Mouse (Mus musculus) spleen, postnatal 36 days (tissue): Measurements from ENCODE around the gene Parp3.
"Not testable (repeated sequence)": the region's sequence is repeated elsewhere in the genome, so short reads cannot be mapped to it uniquely, and the experiment has no call there.

Experiments
- DNase-seq, 2 experiments: peaks; one replicate each; pipeline ENCODE4 v3.0.0; 2022; ENCODE audit warnings: low spot score in 2 of 2, mixed read lengths in 1 of 2

Gene Parp3

DNA sequence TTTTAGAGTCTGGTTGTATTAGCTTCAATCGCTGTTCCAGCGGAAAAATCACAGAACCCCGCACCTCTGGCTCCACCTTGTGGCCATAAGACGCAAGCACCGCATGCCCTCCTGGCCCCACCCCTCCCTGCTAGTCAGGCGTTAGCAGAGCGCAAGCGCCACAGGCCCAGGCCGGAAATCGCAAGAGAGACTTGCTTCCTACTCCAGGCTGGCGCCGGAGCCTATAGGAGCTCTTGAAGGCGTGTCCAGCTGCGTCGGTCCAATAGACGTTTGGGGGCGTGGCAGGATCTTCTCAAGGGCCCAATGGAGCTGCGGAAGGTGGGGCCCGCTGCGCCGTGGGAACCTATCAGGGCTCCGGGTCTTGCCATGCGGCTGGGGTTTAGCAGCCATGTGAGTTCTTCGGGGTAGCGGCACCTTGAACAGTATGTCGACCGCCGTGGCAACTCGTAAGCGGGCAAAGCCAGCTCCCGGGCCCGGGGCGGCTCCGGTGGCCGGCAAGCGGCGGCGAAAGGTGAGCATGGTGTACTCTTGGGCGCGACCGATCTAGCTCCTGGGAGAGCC, at the start of gene Parp3:
Parp3 (minus strand) TSS at position 26 of the 561 bp plus-strand sequence.
- peak; percentile 99 to 100 for DNase-seq

DNA sequence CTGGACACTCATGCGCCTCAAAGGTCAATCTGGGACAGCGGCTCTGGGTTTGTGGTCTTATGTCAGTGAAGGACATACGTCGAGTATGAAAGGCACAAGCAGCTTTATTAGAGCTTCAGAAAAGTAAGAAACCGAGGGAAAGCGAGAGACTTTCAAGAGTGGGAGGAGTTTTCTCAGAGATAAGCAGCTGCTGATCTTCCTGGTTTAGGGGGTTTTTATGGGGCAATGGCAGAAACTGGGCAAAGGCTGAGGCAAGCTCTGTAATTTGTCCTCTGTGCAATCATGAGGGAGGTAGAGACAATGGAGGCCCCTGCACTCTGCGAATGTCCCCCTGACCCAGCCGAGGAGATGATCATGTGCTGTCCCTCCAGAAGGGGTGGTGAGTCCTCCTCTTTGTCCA, 43.2 kb upstream of the Parp3 start:
- no peak for DNase-seq

DNA sequence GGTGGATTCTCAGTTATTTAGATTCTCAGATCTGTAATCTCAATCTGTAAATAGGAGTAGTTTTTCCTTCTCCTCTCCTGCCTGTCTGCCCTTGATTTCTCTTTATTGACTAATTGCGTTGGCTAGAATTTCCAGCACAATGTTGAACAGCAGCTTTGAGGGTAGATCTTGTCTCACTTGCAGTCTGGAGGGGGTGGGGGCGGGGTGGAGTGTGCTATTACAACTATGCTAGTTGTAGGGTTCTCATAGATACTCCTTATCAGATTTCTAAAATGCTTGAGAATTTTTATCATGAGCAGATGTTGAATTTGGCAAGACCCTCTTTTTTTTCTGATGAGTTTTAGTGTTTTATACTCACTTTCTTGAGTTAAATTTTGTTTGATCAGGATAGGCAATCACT, 42.7 kb upstream of the Parp3 start:
- no peak for DNase-seq

DNA sequence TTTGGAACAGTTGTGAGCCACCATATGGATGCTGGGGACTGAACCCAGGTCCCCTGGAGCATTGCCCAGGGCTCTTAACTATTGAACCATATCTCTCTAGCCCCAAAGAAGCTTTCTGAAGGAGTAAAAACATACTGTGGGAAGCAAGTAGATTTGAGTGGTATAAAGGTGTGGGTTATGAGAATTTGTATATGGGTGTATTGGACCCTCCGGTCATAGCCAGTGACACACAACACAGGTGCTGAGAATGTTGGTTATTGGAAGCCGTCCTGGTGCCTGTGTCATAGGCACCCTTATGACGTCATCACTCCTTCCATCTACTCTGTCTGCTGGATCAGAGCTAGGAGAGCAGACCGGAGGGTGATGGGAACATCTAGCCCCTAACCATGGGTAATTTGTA, 37.5 kb upstream of the Parp3 start, which contains the start of gene Iqcf5:
Iqcf5 (plus strand) TSS at position 301 of the 400 bp plus-strand sequence.
- DNase-seq, result no peak

DNA sequence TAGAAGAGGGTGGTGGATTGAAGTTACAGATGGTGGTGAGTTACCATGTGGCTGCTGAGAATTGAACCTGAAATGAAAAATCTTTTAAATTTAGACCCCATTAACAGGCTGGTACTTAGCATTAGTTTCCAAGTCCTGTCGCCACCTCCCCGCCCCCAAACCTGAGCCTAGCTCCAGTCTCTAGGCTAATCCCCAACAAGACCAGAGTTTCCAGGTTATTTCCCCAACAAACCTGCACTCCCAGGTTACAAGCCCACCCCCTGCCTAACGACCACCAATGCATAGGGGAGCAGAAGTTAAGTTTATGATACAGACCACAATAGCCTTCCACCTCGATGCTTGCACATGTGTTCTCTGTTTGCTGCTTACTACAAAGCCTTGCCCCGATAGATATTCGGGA, 36.8 kb upstream of the Parp3 start:
- no peak for DNase-seq

DNA sequence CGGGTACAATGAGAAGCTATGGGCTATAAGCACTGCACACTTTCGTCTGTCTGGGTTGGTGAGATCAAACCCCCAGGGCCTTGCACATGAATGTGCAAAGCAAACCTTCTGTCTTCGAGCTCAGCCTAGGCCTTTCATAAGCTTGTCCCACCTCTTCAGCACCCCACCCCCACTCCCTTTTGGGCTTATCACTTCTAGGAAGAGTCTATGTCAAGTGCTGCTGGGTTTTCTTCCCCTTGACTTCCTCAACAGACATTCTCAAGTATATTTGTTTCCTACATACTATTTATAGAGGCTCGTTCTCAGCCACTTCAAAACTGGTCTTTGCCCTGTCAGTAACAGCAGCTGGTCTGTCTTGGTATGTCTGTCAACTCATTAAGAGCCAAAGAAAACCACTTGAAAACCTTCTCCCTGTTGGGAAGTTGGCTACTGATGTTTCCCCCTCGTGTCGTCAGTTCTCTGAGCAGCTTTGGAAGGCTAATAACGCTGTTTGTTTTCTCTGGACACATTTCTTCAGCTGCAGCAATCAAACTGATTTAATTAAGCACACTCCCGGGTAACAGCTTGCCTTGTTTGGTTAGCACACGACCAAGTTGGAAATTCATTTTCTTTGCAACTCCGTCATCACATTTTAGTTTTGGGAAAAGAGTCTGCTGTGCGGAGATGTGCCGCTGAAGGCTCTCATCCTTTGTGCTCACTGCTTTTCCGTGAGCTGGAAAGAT, 36.1 kb upstream of the Parp3 start:
- DNase-seq, result peak in 1 of 2 experiments; percentile 2

DNA sequence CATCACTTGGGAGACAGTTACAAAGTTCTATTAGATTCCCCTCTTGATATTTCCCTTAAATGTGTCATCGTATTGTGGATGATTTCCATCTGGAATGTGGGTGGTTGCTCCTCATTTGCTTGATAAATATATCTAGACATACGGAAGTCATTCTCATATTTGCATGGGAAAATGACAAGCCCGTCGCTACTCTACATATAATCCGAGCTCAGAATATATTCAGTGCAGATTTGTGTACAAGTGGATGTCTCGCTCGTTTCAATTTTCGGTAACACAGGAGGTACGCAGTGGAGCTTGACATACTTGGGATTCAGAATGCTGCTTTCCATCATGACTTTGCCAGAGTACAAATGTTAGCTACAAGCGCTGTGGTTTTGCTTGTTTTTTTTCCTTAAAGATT, 32.6 kb upstream of the Parp3 start:
- DNase-seq, result no peak

DNA sequence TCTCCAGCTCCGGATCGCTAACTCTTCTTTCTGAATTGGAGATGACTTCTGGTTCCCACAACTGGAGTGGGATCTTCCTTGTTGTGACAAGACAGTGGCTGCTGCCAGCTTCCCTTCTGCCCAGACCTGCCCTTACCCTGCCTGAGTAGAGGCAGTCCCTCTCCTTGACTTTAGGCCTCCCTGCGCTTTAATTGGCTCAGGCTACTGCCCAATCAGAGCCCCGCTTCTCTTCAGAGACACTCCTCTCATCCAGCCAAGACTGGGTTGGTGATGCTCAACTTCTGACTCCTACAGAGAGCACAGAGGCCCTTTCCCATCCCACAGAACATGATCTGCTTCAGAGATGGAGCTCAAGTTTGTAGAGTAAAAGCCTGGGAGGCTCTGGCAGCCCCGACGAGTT, 27.5 kb upstream of the Parp3 start:
- no peak for DNase-seq

DNA sequence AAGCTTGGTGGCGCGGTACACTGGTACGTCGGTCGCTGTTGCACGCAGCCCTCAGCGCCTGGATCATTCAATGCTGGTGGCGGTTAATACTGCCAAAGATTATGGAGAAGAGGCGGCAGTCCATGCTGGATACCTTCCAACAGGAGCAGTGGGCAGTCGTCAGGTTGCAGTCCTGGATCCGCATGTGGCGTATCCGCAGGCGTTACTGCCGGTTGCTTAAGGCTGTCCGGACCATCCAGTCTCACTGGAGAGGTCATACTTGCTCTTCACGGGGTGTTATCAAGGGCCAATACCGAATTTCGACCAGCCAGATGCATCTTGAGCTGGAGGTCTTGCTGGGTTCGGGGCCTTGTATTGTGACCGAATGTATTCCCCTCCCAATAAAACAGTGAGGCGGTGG, 25.1 kb upstream of the Parp3 start:
- no peak for DNase-seq

DNA sequence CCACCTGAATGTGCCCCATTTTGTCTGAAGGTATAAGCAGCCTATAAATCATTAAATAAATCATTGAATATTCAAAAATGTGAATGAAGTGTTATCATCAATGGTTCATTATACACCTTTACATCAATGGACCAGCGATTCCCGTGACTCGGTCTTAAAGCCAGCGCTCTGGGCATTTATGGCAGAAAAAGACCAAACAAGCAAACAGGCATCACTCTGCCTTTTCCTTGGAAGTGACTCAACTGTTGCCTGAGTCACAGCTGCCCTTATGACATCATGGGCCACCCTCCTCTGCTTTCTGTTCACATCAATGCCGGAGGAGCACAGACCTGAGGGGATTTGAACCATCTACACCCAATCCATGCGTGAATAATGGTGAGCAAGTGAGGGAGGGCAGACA, 22.9 kb upstream of the Parp3 start, which contains the start of gene Iqcf1:
Iqcf1 (plus strand) TSS at position 301 of the 400 bp plus-strand sequence.
- DNase-seq, result no peak

DNA sequence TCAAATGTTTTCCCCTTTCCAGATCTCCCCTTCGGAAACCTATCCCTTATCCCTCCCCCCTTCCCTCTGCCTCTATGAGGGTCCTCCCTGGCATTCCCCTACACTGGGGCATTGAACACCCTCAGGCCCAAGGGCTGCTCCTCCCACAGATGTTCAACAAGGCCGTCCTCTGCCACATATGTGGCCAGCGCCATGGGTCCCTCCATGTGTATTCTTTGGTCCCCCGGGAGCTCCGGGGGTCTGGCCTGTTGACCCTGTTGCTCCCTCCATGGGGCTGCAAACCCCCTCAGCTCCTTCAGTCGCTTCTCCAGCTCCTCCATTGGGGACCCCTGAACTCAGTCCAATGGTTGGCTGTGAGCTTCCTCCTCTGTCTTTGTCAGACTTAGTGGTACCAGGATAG, 10.9 kb upstream of the Parp3 start:
- DNase-seq, result not testable (repeated sequence)

DNA sequence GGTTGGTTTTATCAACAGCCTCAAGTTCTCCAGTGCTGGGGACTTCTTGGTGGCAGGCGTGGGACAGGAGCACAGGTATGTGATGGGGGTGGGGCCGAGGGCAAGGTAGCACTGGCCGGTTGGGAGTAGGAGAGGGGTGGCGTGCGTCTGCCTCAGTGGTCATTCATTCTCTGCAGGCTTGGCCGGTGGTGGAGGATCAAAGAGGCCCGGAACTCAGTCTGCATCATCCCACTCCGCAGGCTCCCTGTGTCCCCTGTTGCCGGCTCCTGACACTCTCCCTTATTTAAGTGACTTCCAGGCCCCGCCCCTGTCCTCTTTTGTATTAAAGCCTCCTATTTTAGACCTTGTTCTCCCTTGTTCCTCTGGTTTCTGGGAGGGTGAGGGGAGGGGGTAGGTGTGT, 8.3 kb upstream of the Parp3 start:
- no peak for DNase-seq

DNA sequence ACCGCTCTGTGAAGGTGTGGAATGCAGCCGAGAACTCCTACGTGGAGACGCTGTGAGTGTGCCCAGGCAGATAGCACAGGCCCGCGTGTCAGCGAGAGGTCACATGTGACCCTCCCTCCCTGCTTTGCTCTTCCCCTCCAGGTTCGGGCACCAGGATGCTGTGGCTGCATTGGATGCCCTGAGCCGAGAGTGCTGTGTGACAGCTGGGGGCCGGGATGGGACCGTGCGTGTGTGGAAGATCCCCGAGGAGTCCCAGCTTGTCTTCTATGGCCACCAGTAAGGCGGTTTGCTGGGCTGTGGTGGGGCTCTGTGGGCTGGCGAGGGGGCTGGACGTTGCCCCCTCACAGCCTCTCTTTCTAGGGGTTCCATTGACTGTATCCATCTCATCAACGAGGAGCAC, 6.9 kb upstream of the Parp3 start:
- no peak for DNase-seq

DNA sequence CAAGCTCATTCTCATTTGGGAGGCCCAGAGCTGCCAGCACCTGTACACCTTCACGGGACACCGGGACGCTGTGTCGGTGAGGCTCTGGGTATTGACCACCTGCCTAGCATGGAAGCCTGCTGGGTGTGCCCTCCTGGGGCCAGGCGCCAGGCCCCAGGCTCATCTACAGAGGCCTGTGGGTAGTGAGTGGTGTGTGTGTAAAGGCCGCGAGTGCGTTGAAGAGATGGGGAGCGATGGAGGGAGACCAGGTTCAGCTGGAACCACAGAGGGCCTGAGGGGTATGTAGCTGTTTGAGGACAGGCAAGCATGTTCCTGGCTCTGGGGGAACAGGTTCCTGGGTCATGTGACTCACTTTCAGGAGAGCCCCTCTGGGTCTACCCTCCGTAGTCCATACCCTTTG, 6.4 kb upstream of the Parp3 start:
- DNase-seq, result no peak

DNA sequence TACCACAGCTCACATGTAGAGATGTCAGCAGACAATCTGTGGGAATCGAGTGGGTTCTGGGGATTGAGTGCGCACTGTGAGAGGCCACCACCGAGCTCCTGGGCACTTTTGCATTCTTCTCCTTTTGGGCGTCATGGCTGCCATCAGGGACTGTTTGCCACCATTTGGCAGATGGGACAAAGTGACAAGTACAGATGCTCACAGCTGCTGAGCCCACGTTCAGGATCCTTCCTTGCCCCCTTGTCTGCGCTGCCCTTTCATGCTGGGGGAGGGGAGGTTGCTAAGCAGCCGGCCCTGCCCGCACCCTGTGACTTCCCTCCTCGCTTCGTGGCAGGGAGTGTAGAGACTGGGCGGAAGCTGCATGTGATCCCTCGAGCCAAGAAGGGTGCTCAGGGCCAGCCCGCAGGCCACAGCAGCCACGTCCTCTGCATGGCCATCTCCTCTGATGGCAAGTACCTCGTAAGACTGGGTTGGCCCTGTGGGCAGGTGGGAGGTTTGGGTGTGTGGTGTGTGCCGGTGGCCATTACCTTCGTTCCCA, 5.9 kb upstream of the Parp3 start:
- DNase-seq, result no peak

DNA sequence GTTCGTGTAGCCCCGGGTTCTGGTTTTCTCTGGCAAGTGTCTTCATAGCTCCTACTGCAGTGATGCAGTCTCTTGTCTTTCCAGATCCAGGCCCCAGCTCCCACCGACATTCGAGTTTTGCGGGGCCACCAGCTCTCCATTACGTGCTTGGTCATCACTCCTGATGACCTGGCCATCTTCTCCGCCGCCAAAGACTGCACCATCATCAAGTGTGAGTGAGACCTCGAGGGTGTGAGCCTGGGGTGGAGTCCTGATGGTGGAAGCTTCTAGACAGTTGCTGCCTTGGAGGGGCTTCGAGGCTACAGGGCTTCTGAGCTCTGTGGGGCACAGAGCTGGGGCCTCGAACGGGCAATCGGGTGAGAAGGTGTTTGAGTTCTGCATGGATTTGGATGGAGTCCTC, 4.9 kb upstream of the Parp3 start:
- DNase-seq, result no peak

DNA sequence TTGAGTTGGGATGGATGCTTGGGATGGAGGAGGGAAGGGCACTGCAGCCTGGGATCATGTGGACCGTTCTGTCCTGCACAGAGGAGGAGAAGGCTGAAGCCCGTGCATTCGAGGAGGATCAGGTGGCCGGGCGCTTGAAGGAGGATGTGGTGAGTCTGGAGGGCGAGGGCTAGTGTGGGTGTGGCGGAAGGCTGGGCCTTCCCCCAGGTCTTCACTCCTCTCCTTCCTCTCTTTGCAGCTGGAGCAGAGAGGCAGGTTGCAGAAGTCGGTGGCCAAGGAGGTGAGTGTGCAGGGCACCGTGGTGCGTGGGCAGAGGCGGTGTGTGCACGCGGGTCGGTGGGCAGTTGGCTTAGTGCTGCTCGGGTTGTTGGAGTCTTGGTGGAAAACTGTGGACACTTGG, 4.3 kb upstream of the Parp3 start:
- no peak for DNase-seq

DNA sequence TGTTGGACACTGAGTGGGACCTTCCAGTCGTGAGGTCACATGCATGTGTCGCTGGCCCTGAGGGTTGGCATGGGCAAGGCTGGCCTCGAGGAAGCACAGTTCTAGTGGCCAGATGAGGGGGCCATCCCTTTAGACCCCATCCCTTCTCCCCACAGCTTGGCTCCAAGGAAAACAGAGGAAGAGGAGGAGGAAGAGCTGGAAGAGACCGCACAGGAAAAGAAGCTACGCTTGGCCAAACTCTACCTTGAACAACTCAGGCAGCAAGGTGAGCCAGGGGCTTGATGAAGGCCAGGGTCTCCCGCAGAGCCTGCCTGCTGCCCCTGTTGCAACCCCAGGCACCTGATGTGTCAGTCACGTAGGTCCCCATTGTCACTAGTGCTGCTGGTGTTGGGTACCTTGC, 3.8 kb upstream of the Parp3 start:
- no peak for DNase-seq

DNA sequence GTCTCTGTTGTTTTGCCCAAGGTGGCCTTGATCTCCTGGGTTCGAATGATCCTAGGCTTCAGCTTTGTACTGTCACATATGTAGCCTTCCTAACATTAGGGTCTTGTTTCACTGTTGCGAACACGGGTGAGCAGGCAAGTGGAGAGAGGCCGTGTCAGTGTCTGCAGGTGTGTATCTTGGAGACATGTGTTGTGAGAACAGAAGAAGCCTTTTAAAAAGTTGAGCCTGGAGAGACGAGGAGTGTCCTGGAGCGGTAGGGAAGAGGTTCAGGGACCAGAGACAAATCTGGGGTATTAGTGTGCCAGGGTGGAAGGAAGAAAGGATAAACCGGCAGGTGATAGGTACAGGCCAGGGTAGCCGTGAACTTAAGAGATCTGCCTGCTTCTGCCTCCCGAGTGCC, 1.4 kb upstream of the Parp3 start:
- DNase-seq, result no peak

DNA sequence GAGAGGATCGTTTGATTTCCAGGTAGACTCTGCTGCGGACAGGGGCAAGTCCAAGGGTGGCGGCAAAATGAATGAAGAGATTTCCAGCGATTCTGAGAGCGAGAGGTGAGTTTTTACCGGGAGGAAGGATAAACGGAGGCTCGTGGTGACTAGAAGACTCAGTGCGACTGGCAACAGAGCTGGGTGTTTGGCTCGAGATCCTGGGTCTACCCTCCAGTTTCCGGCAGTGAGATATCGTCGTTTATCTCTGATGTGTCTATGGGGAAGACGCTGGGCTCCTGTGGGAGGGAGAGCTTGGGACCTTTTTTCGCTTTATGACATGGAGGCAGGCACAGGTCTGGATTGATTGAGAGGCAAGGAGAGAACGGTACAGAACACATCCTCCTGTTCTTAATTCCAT, 900 bp upstream of the Parp3 start:
- no peak for DNase-seq

DNA sequence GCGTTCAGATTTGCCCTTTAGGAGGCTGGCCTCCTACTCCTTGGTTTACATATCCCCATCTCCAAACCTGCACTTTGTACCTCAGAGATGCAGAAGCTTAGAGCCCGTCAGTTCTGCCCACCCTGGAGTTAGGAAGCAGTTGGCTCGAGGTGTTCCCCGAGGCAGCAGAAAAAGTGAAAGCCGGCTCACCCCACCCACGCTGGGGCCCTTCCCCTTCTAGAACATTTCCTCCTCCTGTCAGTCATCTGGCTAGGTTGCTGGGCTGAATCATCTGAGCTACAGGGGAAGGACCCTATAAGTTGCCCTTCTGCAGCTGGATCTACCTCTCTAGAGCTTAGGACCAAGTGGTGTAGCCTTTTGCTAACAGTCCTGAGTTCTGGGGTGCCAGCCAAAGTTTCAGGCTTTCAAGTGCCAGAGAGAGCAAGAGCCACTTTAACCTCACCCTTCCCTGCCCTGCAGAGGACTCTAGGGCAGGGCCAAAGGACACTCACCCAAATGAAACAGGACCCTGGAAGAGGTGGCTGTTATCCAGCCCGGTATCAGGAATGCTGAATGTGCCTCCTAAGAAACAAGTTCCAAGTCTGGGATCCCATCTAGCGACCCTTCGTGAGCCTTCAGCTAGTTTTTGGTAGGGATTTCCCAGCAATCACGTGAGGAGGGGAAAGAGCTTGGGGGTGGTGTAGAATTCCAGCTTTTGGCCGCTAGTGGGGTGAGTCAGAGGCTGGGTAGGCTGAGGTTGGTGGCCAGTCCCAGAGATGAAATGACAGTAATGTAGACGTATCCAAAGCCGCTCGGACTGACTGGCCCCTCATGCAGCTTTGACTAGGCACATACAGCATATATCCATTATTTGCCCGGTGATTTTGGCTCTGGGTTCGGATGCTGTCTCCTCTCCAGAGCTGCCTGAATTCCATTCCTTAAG, 486 bp downstream of the Parp3 start:
- peak; percentile 82 for DNase-seq

DNA sequence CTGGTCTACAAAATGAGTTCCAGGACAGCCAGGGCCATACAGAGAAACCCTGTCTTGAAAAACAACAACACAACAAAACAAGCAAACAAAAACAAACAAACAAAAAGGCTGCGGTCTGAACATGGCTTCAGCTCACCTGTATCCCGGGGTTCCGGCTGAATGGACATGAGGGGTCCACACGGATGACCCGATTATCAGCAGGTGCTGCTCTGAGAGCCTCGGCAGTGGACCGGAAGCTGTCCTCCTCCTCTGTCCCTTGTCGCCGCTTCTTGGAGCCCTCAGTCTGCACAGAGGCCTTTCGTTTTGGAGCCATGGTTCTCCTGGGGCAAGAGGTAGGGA, 1.1 kb downstream of the Parp3 start, which contains the start of gene Rrp9:
Rrp9 (plus strand) TSS at position 301 of the 339 bp plus-strand sequence.
- no peak for DNase-seq
